Mouse (Mus musculus) myocyte (in vitro differentiated cells): Measurements from ENCODE around the gene Ooep. TPM values are rescaled to one million over a fixed set of nuclear protein-coding genes. Genes with fewer than 3 reads are reported as not detected.
"Not testable (repeated sequence)": the region's sequence is repeated elsewhere in the genome, so short reads cannot be mapped to it uniquely, and the experiment has no call there.

ENCODE experiments used
- H3K27me3 ChIP-seq: one replicate; pipeline ENCODE4 v1.6.1; 2011; ENCODE audit not compliant: control insufficient read depth, insufficient read depth, insufficient read length
- H3K36me3 ChIP-seq: one replicate; pipeline ENCODE4 v1.6.1; 2011; ENCODE audit not compliant: control insufficient read depth, insufficient read depth
- H3K4me2 ChIP-seq: one replicate; pipeline ENCODE4 v1.6.1; 2011; ENCODE audit warnings: low read depth, control low read depth
- H3K4me3 ChIP-seq: one replicate; pipeline ENCODE4 v1.5.1; 2011; ENCODE audit warnings: mild to moderate bottlenecking, control low read depth, moderate library complexity
- H3K79me2 ChIP-seq: one replicate; pipeline ENCODE4 v1.6.1; 2011; ENCODE audit not compliant: control insufficient read depth, insufficient read depth
- H3ac ChIP-seq: one replicate; pipeline ENCODE4 v1.6.1; 2011; ENCODE audit not compliant: control insufficient read depth, insufficient read length
- CEBPB ChIP-seq: IDR thresholded peaks from 2 replicates; pipeline ENCODE4 v1.6.1; 2011; ENCODE audit warnings: mild to moderate bottlenecking, moderate library complexity; ENCODE audit not compliant: poor library complexity, insufficient read depth, severe bottlenecking
- E2F4 ChIP-seq: IDR thresholded peaks from one replicate; pipeline ENCODE4 v1.6.1; 2011; ENCODE audit warnings: mild to moderate bottlenecking, control low read depth, moderate library complexity; ENCODE audit not compliant: insufficient read depth
- MAX ChIP-seq: IDR thresholded peaks from one replicate; pipeline ENCODE4 v1.6.1; 2011; ENCODE audit warnings: low read depth, mild to moderate bottlenecking, control low read depth
- MYOD1 ChIP-seq, 3 experiments: IDR thresholded peaks; one replicate each; pipeline ENCODE4 v1.6.1; 2011; ENCODE audit warnings: control low read depth in 2 of 3, low read depth in 2 of 3, mild to moderate bottlenecking in 2 of 3, moderate library complexity in 1 of 3; ENCODE audit not compliant: insufficient read length in 2 of 3, control insufficient read depth in 1 of 3
- MYOG ChIP-seq, 3 experiments: IDR thresholded peaks; one replicate each; pipeline ENCODE4 v1.6.1; 2011; ENCODE audit warnings: control low read depth in 2 of 3, low read depth in 2 of 3, mild to moderate bottlenecking in 2 of 3; ENCODE audit not compliant: insufficient read length in 2 of 3, control insufficient read depth in 1 of 3, insufficient read depth in 1 of 3
- POLR2A ChIP-seq: IDR thresholded peaks from one replicate; pipeline ENCODE4 v1.6.1; 2011; ENCODE audit warnings: low read depth, mild to moderate bottlenecking, control low read depth, moderate library complexity; ENCODE audit not compliant: insufficient read length
- POLR2AphosphoS2 ChIP-seq: IDR thresholded peaks from one replicate; pipeline ENCODE4 v1.6.1; 2011; ENCODE audit warnings: low read depth, control low read depth; ENCODE audit not compliant: insufficient read length
- REST ChIP-seq: IDR thresholded peaks from one replicate; pipeline ENCODE4 v1.6.1; 2011; ENCODE audit warnings: mild to moderate bottlenecking, control low read depth, moderate library complexity; ENCODE audit not compliant: insufficient read depth, insufficient read length
- SRF ChIP-seq: IDR thresholded peaks from one replicate; pipeline ENCODE4 v1.6.1; 2011; ENCODE audit warnings: low read depth; ENCODE audit not compliant: control insufficient read depth, insufficient read length
- TCF12 ChIP-seq: IDR thresholded peaks from one replicate; pipeline ENCODE4 v1.6.1; 2011; ENCODE audit warnings: mild to moderate bottlenecking, control low read depth; ENCODE audit not compliant: poor library complexity, insufficient read depth, severe bottlenecking
- TCF3 ChIP-seq: IDR thresholded peaks from one replicate; pipeline ENCODE4 v1.6.1; 2011; ENCODE audit warnings: low read depth, control low read depth; ENCODE audit not compliant: insufficient read length
- USF1 ChIP-seq: IDR thresholded peaks from one replicate; pipeline ENCODE4 v1.6.1; 2011; ENCODE audit warnings: low read depth, mild to moderate bottlenecking, control low read depth, moderate library complexity
- polyA plus RNA-seq: library from polyadenylated mRNA; unstranded; fragments of >200 nt; fragmentation: generic; extraction: Trizol; gene quantifications from one replicate; pipeline ENCODE4 v1.2.1, GENCODE M21; 2012; ENCODE audit warnings: missing spikeins

Ooep gene
- polyA plus RNA-seq, 1 experiment: 0.01 TPM

DNA sequence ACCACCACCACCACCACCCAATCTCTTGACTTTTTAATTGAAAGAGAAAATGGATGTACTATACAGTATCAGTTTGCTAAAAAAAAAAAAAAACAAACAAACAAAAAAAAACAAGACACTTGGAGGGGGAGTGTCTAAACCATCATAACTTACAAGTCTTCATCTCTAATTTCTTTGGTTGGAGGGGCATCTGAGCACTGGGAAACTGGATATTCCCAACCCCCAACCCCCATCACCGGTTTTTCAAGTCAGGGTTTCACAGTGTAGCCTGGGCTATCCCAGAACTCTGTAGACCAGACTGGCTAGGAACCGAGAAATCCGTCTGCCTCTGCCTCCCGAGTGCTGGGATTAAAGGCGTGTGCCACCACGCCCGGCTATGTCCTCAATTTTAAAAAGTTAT is 8.7 kb downstream of the Ooep start:
- Histone ChIP-seq H3K36me3 (no peaks in the 10 kb centered on the region), H3K27me3 (no peaks in the 10 kb centered on the region), H3K79me2 (no peaks in the 10 kb centered on the region), H3K4me2 (no peak overlapping the region), H3ac (no peak overlapping the region), H3K4me3 (no peak overlapping the region)
- TF ChIP-seq E2F4 (no peak), POLR2A (no peak), SRF (no peak), TCF12 (no peak), MAX (no peak), CEBPB (no peak), USF1 (no peak), MYOD1 (IDR thresholded peaks at IDR 0.05; ENCODE audit: control insufficient read depth in 1 of 3, insufficient read length in 2 of 3, low read depth in 2 of 3) (no peak), TCF3 (no peak), REST (no peak), MYOG (IDR thresholded peaks at IDR 0.05; ENCODE audit: control insufficient read depth in 1 of 3, insufficient read depth in 1 of 3, insufficient read length in 2 of 3, low read depth in 2 of 3) (no peak), POLR2AphosphoS2 (no peak)

DNA sequence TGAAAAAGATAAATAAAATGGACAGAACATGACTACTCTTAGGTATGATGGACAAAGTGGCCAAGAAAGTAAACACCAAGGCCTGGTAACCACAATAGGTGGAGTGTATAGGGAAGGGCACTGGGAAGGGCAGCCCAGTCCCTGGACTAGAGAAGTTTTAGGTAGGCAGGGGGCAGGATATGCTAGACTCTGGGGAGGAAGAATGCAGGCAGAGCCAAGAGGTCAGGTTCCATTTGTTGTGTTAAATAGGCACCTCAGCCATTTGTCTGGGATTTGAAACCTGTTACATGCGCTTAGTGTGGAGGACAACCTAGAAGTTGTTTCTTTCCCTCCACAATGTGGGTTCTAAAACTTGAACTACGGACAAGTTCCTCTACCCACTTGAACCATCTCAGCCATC is 9.2 kb downstream of the Ooep start:
- Histone ChIP-seq H3K4me3 (no peak overlapping the region), H3K27me3 (no peaks in the 10 kb centered on the region), H3ac (no peak overlapping the region), H3K79me2 (no peaks in the 10 kb centered on the region), H3K36me3 (no peaks in the 10 kb centered on the region), H3K4me2 (no peak overlapping the region)
- TF ChIP-seq E2F4: no peak
- TF ChIP-seq USF1: no peak
- no peak for TF ChIP-seq MAX
- TF ChIP-seq POLR2A: no peak
- TF ChIP-seq TCF3: no peak
- TF ChIP-seq MYOG (IDR thresholded peaks at IDR 0.05; ENCODE audit: control insufficient read depth in 1 of 3, insufficient read depth in 1 of 3, insufficient read length in 2 of 3, low read depth in 2 of 3): no peak
- no peak for TF ChIP-seq MYOD1 (IDR thresholded peaks at IDR 0.05; ENCODE audit: control insufficient read depth in 1 of 3, insufficient read length in 2 of 3, low read depth in 2 of 3)
- no peak for TF ChIP-seq SRF
- TF ChIP-seq CEBPB: no peak
- TF ChIP-seq POLR2AphosphoS2: no peak
- TF ChIP-seq TCF12: no peak
- TF ChIP-seq REST: no peak

- no peak overlapping the region for H3ac ChIP-seq
- no peaks in the 10 kb centered on the region for H3K27me3 ChIP-seq
- TF ChIP-seq MYOG (IDR thresholded peaks at IDR 0.05; ENCODE audit: control insufficient read depth in 1 of 3, insufficient read depth in 1 of 3, insufficient read length in 2 of 3, low read depth in 2 of 3): no peak
- TF ChIP-seq TCF12: no peak
- TF ChIP-seq E2F4: no peak
- TF ChIP-seq MAX: no peak
- TF ChIP-seq TCF3: no peak
- TF ChIP-seq SRF: no peak
- TF ChIP-seq CEBPB: no peak
- TF ChIP-seq USF1: no peak
- TF ChIP-seq REST: no peak
- no peak for TF ChIP-seq POLR2A
- TF ChIP-seq POLR2AphosphoS2: no peak
- TF ChIP-seq MYOD1 (IDR thresholded peaks at IDR 0.05; ENCODE audit: control insufficient read depth in 1 of 3, insufficient read length in 2 of 3, low read depth in 2 of 3): no peak
- no peaks in the 10 kb centered on the region for H3K79me2 ChIP-seq
- no peak overlapping the region for H3K4me2 ChIP-seq
- H3K4me3 ChIP-seq: no peak overlapping the region
- no peaks in the 10 kb centered on the region for H3K36me3 ChIP-seq
Measured at GRCm38 (mm10) chr9:78368671-78369293, 9.7 kb downstream of the Ooep start.

- not testable (repeated sequence) for H3K4me2 ChIP-seq, H3K27me3 ChIP-seq, H3K79me2 ChIP-seq, H3ac ChIP-seq, H3K4me3 ChIP-seq, H3K36me3 ChIP-seq
Measured at GRCm38 (mm10) chr9:78367959-78368358, 10.6 kb downstream of the Ooep start, which contains the start of gene Dppa5a. Dppa5a (minus strand) TSS chr9:78368177.

GRCm38 (mm10) chr9:78365850-78366544 is 12.5 kb downstream of the Ooep start:
- Histone ChIP-seq H3K4me2 (no peak overlapping the region), H3K27me3 (no peaks in the 10 kb centered on the region), H3K79me2 (no peaks in the 10 kb centered on the region), H3K4me3 (no peak overlapping the region), H3K36me3 (no peaks in the 10 kb centered on the region), H3ac (no peak overlapping the region)
- TF ChIP-seq CEBPB (no peak), MYOG (IDR thresholded peaks at IDR 0.05; ENCODE audit: control insufficient read depth in 1 of 3, insufficient read depth in 1 of 3, insufficient read length in 2 of 3, low read depth in 2 of 3) (no peak), MAX (no peak)
